Mouse (Mus musculus) thymus, postnatal 4 days (tissue): ENCODE data around the gene Pcbp2.

Experiments
- DNase-seq: peaks from one replicate; pipeline ENCODE4 v3.0.0; 2021

Pcbp2 gene

DNA sequence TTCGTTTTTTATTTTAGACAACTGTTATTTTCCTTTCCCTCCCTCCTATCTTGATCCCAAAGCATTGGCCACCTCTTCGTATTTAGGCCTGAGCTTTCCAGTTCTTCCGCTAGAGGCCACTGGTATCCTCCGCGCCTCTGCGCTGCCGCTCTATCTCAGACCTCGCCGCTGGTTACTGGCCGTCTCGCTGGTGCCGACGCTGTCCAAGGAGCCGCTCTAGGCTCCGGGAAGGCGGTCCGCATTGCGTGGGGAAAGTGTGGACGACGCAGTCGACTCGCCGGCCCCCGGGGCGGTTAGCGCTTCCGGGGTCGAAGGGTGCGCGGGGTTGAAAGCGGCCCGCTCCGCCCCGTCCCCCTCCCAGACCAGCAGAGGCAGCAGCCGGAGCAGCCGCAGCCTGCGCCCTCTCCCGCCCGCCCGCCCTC lies at the start of gene Pcbp2:
Gene Pcbp2, plus strand, starts transcription at position 357 of the 422 bp plus-strand sequence.
- peak; percentile 94 for DNase-seq

DNA sequence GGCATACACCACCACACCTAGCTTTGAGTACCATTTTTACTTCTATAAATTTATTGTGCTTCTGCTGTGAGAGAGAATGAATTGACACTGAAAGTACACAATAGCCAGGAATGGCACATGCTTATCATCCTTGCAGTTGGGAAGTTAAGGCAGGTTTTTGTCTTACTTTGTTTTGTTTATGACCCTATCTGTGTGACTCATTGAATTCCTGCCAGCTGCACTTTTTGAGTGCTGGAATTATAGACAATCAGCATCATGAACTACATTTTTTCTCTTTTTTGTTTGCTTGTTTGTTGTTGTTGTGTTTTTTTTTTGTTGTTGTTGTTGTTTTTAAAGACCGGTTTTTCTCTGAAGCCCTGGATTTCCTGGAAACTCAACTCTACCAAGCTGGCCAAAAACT lies 49.4 kb upstream of the Pcbp2 start:
- DNase-seq = no peak

DNA sequence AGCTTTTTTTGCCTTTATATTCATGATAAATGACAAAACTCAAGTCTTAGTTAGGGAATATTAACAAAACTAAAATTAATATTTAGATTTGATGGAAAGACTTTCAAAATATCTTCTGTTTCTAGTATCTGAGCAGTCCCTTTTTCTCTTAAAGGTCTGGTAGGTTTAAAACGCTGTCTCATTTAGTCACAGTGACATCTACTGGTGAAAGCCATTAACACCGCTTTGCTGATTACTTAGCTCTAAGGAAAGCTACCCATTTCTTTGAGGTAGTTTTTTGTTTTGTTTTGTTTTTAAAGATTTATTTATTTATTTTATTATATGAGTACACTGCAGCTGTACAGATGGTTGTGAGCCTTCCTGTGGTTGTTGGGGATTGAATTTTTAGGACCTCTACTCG lies 48.9 kb upstream of the Pcbp2 start:
- DNase-seq = peak; percentile 50

DNA sequence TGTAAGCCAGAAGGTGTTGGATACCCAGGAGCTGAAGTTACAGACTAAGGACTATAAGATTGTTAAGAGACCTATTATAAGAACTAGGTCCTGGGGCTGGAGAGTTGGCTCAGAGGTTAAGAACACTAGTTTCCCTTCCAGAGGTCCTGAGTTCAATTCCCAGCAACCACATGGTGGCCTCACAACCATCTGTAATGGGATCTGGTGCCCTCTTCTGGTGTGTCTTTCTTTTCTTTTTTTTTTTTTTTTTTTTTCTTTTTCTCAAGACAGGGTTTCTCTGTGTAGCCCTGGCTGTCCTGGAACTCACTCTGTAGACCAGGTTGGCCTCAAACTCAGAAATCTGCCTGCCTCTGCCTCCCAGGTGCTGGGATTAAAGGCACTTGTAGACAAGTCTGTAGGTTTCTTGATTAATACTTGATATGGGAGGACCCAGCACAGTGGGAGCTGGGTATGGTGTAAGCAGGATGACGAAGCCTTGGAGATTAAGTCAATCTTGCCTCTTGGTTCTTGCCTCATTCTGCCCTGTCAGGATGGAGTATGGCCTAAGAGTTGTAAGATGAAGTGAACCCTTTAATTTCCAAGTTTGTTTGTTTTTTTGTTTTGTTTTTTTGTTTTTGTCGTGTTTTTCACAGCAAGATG lies 46.6 kb upstream of the Pcbp2 start:
- no peak for DNase-seq

DNA sequence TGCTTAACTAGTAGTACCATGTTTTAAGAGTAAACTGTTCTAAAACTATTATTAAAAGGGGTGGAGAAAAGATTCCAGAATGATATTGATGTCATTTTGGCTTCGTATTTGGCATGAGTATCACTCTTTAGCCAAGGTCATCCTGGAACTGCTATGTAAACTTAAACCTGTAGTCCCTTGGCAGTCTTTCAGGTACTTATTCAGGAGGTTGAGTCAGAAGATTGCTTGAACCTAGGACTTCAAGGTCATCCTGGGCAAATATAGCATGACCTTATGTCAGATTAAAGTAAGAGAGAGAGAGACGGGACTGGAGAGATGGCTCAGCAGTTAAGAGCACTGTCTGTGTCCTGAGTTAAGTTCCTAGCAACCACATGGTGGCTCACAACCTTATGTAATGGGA lies 45.7 kb upstream of the Pcbp2 start:
- no peak for DNase-seq

DNA sequence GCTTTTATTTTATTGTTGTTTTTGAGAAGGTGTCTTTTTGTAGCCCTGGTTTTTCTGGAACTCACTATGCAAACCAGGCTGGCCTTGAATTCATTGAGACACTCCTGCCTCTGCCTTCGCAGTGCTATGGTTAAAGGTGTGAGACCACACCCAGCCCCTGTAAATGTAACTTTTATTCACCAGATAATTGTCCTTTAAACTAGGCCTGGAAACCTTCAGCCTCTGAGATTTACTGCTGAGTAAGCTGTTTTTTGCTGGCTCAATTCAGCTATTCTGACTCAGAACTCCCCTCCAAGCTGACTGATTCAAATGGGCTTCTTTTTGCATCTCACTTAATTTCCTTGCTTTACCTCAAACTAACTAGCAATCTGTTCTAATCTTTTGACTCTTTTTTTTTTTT lies 43.4 kb upstream of the Pcbp2 start:
- DNase-seq = no peak

DNA sequence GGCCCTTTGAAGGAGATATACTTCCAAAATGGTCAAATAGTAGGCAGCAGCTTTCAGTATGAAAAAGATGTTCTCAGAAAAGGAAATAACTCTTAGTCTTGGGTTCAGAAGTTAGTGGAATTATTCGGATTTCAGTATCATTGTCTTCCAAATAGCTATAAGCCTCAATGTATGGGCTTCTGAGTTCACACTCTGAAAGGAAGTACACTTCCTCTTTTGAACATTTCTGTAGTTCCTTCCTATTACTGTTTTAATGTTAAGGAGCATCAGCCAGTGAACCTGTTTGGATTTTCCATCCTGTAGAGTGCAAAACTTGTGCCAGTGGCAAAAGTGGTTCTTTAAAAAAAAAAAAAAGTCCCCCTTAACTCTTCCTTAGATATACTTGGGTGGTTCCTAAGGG lies 38.3 kb upstream of the Pcbp2 start:
- DNase-seq = no peak

DNA sequence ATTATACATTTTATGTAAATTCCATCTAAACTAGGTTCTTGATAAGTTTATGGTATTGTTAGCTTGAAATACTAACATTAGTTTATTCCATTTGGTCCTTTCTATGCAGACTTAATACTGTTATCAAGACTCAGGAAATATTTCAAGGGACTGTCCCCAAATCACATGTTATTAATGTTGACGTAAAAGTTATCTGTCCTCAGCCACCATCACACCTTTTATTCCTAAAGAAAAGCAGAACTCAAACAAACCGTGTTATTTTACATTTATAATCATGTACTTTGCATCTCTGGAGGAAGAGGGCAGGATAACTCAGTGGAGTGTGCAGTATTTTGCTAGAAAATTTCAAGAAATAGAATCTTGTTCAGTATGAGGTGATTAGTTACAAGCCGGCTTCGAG lies 37.2 kb upstream of the Pcbp2 start:
- no peak for DNase-seq

DNA sequence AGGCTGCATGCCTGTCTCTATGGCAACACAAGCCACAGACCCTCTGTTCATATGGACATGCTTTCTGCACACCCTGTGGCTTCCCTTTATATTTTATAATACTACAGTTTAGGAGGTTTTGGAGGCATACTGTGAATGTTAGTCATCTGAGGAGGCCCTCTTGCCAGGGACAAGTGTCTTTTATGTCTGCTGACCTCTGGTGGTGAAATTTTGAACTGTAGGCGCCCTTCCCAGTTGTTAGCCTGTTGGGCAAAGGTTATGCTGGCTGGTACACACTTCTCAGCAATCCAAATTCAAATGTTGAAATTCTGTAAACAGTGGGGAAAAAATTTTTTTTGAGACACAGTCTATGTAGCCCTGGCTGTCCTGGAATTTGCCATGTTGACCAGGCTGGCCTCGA lies 27.8 kb upstream of the Pcbp2 start:
- DNase-seq = peak; percentile 91

DNA sequence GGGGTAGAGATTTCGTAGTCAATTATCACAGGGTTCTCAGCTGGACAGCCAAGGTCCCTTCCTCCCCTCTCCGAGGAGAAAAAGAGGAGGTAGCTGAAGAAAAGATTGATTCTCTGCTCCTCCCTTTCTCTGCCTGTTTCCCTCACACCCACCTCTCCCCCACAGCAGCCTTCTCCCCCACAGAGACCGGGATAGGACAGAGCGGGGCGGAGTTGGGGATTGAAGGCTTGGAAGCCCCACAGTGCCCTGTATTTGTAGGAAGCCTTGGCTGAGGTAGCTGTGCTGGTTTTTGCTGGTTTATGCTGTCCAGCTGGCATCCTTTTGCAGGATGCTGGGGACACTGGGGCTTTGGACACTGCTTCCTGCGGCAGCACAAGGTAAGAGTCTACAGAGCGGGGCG lies 25.2 kb upstream of the Pcbp2 start, which contains the start of gene Amhr2:
Gene Amhr2, plus strand, starts transcription at position 222 of the 400 bp plus-strand sequence.
- DNase-seq = no peak

DNA sequence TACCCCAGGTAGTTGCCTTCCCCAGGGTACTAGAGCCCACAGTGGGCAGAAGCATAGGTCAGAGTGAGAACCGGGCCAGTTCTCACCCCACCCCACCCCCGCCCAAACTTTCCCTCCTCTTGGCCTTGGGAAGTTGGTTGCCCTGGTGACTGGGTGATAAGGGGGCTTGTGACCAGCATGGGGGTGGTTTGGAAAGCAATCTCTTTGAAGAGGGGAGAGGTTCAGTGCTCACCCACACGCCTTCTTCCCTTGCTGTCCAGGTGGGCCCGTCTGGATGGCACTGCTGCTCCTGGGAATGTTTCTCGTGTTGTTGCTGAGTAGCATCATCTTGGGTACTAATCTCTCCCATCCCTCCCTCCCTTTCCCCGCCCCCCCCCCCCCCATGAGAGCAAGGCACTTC lies 23.9 kb upstream of the Pcbp2 start:
- DNase-seq = no peak

DNA sequence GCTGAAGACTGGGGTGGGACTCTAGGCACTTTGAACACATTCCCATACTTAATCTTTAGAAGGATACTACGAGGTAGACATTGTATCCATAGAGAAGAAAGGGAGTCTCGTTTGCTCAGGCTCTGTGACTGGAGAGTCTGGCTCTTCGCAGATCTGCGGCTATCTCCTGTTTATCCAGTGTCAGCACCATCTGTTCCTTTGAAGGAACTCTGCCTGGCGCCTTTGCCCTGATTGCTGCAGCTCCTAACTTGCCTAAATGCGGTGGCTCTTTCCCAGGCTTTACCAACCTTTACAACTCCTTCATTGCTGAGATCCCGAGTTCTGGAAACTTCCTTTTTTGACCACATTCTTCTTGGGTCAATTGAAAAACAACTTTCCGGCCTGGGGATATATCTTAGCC lies 21.0 kb upstream of the Pcbp2 start:
- no peak for DNase-seq

DNA sequence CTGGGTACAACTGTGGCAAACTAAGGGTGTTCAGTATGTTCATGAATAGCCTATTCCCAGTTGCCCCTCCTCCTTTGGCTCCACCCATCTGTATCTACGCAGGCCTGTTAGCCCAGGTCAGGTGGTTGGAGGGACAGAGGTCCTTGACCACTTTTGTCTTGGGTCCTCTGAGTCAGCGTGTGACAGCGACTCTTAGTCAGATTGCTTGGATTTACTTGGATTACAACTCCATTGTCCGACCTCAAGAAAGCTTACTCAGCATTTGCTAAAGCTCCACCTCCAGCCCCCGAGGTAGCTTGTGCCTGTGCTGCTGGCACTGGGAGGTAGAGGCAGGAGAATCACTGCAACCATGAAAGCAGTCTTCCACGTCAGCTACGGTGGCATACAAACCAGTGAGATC lies 19.4 kb upstream of the Pcbp2 start:
- no peak for DNase-seq

DNA sequence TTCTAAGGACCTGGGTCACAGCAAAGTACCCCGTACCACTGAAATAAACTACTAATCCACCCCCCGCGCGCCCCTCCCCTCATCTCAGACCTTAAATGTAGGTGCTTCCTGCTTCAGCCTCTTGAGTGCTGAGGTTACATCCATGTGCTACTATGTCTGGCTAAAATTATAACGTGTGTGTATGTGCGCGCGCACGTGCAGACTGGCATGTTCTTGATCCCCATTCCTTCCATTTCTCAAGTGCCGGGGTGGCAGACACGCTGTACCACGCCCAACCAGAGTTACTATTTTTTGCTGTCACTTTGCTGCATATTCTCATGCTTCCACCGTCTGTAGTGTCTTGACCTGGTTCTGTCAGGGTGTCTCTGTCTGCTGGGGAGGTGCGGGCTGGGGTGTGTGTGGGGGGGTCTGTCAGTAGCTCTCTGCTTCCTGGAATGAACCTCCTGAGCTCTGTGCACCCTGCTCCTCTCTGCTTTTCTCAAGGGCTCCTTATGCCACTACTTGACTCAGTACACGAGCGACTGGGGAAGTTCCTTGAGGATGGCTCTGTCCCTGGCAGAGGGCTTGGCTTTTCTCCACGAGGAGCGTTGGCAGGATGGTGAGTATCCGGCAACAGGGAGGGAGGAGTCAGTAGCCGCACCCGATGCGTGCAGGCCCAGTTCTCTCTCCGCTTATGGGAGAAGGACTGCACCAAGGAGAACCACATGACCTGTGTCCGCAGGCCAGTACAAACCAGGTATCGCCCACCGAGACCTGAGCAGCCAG lies 18.5 kb upstream of the Pcbp2 start:
- DNase-seq = no peak

DNA sequence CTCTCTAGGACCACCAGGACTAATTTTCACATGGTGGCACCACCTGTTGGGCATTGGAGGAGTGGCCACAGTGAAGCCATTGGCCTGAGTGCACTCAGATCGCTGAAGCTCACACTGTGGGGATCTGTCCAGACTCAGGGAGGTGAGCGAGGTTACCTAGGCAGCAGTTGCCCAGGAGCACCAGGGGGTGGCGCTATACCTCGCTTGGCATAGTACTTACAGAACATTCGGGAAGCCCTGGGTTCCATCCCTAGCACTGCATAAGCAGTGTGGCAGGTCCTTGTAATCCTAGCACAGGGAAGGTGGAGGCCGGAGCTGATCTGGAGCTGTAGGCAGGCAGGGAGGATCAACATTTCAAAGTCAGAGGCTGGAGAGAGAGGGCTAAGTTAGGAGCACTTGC lies 14.3 kb upstream of the Pcbp2 start:
- peak; percentile 58 for DNase-seq

DNA sequence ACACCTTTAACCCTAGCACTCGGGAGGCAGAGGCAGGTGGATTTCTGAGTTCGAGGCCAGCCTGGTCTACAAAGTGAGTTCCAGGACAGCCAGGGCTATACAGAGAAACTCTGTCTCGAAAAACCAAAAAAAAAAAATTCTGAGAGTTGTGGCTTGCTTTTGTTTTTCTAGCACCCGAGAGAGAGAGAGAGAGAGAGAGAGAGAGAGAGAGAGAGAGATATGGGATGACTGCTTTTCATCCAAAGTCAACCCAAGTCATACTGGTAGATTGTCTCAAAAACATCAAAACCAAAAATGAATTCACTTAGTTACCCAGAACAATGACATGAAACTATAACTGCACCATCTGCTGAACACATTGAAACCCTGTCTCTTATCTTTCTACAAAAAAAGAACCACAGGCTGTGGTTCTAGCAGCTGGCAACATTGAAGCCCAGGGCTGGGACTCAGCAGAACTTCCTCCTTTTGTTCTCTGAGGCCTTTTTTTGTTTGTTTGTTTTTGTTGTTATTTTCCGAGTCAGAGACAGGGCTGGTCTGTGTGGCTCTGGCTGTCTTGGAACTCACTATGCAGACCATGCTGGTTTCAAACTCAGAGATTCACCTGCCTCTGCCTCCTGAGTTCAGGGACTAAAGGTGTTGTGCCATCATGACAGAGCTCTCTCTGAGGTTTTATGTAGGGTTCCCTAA lies 12.1 kb upstream of the Pcbp2 start:
- DNase-seq = peak; percentile 52

DNA sequence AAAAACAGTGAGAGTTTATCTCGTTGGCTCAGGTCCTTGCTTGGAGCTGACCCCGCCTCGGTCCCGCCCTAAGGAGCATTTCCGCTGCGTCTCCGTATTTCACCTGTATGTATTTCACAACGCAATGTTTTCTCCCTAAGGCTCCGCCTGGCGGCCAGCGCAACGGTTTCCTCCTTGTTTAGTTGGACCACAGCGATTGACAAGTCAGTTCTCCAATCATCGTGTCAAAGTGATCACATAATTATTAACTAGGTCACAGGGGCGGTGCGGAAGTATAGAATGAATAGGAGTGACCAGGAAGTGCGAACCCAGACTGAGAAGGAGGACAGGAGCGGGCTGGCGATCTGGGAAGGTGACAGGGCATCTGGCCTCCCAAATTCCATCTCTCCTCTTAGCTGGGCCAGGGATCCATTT lies 11.4 kb upstream of the Pcbp2 start, which contains the start of gene Prr13:
Gene Prr13, plus strand, starts transcription at position 125 of the 414 bp plus-strand sequence.
- DNase-seq = peak; percentile 92

DNA sequence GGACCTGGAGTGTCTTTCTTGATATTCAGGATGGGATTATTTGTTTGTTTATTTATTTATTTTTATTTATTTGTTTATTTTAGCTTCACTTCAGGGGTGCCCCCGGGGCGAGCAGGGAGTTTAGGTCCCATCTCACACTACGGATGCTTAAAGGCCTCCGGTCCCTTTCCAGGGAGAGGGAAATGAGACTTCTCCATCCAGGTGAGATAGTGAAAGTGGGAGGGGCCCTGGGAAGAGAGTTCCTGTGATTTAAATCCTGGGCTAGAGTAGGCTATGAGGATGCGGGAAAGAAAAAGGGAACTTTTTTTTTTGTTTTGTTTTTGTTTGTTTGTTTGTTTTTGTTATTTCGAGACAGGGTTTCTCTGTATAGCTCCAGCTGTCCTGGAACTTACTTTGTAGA lies 11.0 kb upstream of the Pcbp2 start:
- DNase-seq = no peak

DNA sequence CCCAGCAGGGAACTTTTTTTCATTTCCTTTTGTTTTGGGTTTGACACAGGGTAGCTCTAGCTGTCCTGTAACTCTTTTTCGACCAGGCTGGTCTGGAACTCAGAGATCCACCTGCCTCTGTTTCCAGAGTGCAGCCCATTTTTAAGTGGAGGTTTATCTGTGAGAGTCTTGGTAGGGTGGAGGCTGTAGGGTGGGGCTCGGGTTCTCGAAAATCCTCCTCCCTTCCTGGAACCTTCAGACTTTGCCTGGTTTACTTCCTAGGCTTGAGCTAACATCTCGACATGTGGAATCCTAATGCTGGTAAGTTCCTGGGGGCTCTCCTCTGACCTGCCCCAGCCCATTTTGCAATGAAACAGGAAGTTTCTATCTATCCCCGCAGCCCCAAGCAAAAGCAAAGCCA lies 10.5 kb upstream of the Pcbp2 start:
- no peak for DNase-seq

DNA sequence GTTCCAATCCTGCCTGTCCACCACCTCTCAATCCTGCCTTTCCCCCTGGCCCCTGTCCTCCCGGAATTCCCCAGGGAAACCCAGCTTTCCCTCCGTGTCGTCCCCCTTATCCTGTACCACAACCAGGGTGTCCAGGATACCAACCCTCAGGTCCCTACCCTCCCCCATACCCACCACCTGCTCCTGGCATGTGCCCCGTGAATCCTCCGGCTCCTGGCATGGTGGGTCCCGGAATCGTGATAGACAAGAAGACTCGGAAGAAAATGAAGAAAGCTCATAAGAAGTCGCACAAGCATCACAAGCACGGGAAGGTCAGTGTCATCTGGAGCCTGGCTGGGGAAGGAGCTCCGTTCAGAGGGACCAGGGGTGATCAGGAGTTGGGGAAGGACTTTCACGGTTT lies 9.9 kb upstream of the Pcbp2 start:
- no peak for DNase-seq

DNA sequence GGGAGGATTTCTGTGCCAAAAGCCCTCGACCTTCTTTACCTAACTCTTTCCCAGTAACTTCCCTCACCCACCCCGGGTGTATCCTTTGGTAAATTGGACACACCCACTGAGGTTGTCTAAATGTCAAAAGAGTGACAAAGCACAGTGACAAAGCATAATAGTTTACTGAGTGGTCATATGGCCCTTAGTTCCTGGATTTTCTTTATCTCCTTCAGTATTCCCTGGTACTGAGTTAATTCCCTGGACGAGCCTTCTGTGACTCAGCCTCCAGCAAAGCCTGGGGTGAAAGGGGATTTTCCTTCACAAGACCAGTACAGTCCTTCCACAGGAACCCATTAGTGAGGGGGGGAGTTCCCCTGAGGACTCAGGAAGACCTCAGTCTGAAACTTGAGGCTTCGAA lies 9.4 kb upstream of the Pcbp2 start:
- no peak for DNase-seq

DNA sequence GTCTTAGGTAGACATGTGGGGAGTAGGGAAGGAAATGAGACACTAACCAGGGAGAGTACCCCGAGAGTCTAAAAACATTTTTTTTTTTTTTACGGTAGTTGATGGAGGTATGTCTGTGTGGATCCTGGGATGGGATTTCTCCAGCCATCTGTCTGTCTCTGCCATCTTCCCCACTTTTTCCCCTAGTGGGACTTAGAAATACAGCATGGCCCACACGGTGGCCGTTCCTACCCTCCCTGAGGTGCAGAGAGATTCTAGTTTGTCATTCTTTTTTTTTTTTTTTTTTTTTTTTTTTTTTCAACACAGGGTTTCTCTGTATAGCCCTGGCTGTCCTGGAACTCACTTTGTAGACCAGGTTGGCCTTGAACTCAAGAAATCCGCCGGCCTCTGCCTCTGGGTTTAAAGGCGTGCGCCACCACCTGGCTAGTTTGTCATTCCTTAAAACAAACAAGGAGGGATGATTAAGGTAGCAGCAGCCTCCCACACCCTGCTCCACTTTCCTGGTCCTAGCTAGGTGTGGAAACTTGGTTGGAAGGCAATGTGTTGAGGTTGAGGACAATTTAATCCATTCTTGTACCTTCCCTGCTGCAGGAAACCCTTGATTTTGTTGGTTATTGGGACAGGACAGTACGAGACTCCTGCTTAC lies 8.8 kb upstream of the Pcbp2 start:
- DNase-seq = no peak

DNA sequence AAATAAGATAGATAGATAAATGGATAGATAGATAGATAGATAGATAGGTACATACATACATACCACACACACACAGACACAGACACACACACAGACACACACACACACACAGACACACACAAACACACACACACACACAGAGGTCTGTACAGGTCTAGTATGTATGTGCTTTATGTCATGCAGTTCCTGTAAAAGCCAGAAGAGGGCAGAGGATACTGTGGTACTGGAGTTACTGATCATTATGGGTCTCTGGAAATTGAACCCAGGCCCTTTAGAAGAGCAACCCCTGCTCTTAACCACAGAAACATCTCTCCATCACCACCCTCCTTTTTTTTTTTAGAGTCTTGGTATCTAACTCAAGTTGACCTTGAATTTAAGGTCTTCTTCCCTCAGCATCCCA lies 6.7 kb upstream of the Pcbp2 start:
- DNase-seq = no peak
